Mouse (Mus musculus) hematopoietic stem cell, adult 5-6 weeks (primary cell): Measurements from ENCODE around the gene Exosc6. TPM values are rescaled to one million over a fixed set of nuclear protein-coding genes. Genes with fewer than 3 reads are reported as not detected.

Experiments
- ATAC-seq, 2 experiments: fragments of 125-278 bp in 1 of 2; replicated peaks in 1 of 2; 2 replicates each; pipeline ENCODE4 v1.8.0; 2016 to 2017; ENCODE audit warnings: inconsistent platforms in 2 of 2, mild to moderate bottlenecking in 2 of 2, moderate number of reproducible peaks in 2 of 2, low read depth in 1 of 2, moderate TSS enrichment in 1 of 2; ENCODE audit not compliant: low FRiP score in 2 of 2, poor library complexity in 2 of 2, severe bottlenecking in 2 of 2, insufficient read depth in 1 of 2, low TSS enrichment in 1 of 2
- total RNA-seq: library from RNA; stranded (forward); fragments of 172-1452, 232-1000 nt; gene quantifications from 2 replicates; pipeline ENCODE4 v1.2.3, GENCODE M21; 2017

The Exosc6 gene
- total RNA-seq, 1 experiment from 2014 or later = 25.7 TPM

GRCm38 (mm10) chr8:111093865-111094718, 38.0 kb downstream of the Exosc6 start, which contains the start of gene Pdpr:
Pdpr (plus strand) TSS chr8:111094630.
- ATAC-seq = peak; percentile 68 to 87

- ATAC-seq = peak in 1 of 2 experiments; percentile 28; a peak in 2 of 4 replicates
Observed at GRCm38 (mm10) chr8:111094719-111095302, 38.7 kb downstream of the Exosc6 start.

Other genes starting within 250 kb of the Exosc6 start
- 28.0 and 31.5 TPM in 2 replicates for gene Cog4, start 209.7 kb upstream of the Exosc6 start, total RNA-seq
- 184 and 205 TPM in 2 replicates for gene Sf3b3, start 209.6 kb upstream of the Exosc6 start, total RNA-seq
- gene Fuk, start 153.9 kb upstream of the Exosc6 start, total RNA-seq = 3.3 and 5.6 TPM in 2 replicates
- 7.1 and 12.3 TPM in 2 replicates for gene St3gal2, start 136.4 kb upstream of the Exosc6 start, total RNA-seq
- gene Ddx19a, start 58.5 kb upstream of the Exosc6 start, total RNA-seq = 33.8 and 45.6 TPM in 2 replicates
- 15.7 and 17.2 TPM in 2 replicates for gene Ddx19b, start 24.6 kb upstream of the Exosc6 start, total RNA-seq
- gene Aars, start 23.2 kb upstream of the Exosc6 start, total RNA-seq = 33.8 and 35.0 TPM in 2 replicates
- not detected in 2 replicates for gene Clec18a, start 36.1 kb downstream of the Exosc6 start, total RNA-seq
- 19.0 and 27.2 TPM in 2 replicates for gene Pdpr, start 38.3 kb downstream of the Exosc6 start, total RNA-seq
- 50.0 and 52.4 TPM in 2 replicates for gene Glg1, start 202.9 kb downstream of the Exosc6 start, total RNA-seq
- gene Rfwd3, start 243.9 kb downstream of the Exosc6 start, total RNA-seq = 55.8 and 56.8 TPM in 2 replicates